Mouse (Mus musculus): ENCODE measurements around the gene Fam110c. TPM values are rescaled to one million over a fixed set of nuclear protein-coding genes. Genes with fewer than 3 reads are reported as not detected.
A peak's percentile ranks its signal among the peaks of the same experiment; 100 is the strongest.

Gene Fam110c
- total RNA-seq, 2 experiments from 2014 or later: not detected

DNA sequence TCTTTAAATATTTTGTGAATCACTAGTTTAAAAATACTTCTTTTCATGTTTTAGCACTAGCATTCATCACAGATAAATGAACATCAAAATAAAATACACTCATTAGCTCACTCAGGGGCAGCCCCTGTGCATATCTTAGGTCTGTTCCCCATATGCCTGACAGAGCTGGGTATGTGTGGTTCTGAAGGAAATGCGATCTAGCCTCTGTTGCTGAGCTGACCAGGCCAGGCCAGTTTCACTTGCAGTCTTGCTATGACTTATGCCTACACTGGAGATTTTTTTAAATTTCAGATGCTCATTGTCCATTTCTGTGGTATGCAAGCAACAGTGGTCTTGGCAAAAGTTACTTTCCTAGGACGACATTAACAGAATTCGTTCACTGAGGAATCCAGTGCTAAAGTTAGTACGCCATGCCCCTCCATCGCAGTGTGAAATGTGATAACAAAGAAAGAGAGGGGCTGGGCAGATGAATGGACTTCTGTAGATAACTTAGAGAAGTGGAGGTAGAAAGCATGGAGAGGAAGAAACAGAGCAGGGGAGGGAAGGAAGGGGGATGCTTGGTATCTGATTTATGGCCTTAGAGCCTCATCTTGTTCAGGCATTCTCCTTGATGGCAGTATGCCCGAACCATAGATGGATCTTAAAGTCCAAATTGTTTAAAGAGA is 7.4 kb downstream of the Fam110c start:
- no peak overlapping the region for H3K4me3 ChIP-seq
- no peak overlapping the region for H3K27ac ChIP-seq
- DNase-seq (ENCODE audit: low spot score in 2 of 2): no peak
- no peak for TF ChIP-seq CTCF (conservative IDR thresholded peaks at IDR 0.05)

DNA sequence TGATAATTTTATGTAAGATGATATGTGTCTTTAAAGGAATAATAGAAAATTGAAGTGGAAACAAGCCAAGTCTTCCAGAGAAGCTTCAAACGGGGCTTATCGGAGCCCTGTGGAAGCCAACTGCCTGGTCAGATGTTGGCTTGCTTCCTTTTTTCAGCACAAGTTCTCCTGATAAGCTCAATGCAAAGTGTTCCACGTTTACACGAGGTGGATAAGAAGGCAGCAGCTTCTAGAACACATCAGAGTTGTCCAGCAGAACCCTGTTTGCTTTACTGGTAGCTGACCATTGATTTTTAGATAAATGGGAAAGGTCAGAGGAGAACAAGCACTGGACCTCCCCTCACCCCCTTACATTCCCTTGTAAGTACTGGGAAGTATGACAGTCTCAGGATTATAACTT is 9.3 kb downstream of the Fam110c start:
- no peak overlapping the region for H3K4me3 ChIP-seq
- H3K27ac ChIP-seq: no peak overlapping the region
- DNase-seq (ENCODE audit: low spot score in 2 of 2): no peak
- TF ChIP-seq CTCF (conservative IDR thresholded peaks at IDR 0.05): no peak

- no peak for DNase-seq (ENCODE audit: low spot score in 2 of 2)
- no peak for TF ChIP-seq CTCF (conservative IDR thresholded peaks at IDR 0.05)
- H3K4me3 ChIP-seq: no peak overlapping the region
- H3K27ac ChIP-seq: no peak overlapping the region
Measured at GRCm38 (mm10) chr12:31083407-31083806, 9.7 kb downstream of the Fam110c start.

GRCm38 (mm10) chr12:31087060-31087459 is 13.4 kb downstream of the Fam110c start:
- Histone ChIP-seq H3K27ac (no peak overlapping the region), H3K4me3 (no peak overlapping the region)
- no peak for TF ChIP-seq CTCF (conservative IDR thresholded peaks at IDR 0.05)
- no peak for DNase-seq (ENCODE audit: low spot score in 2 of 2)

GRCm38 (mm10) chr12:31090401-31090800 is 16.7 kb downstream of the Fam110c start:
- no peak overlapping the region for H3K4me3 ChIP-seq
- H3K27ac ChIP-seq: no peak overlapping the region
- no peak for DNase-seq (ENCODE audit: low spot score in 2 of 2)
- TF ChIP-seq CTCF (conservative IDR thresholded peaks at IDR 0.05): no peak

GRCm38 (mm10) chr12:31090882-31091640 is 17.4 kb downstream of the Fam110c start:
- H3K27ac ChIP-seq: no peak overlapping the region
- TF ChIP-seq CTCF (conservative IDR thresholded peaks at IDR 0.05): no peak
- H3K4me3 ChIP-seq: no peak overlapping the region
- no peak for DNase-seq (ENCODE audit: low spot score in 2 of 2)

- DNase-seq (ENCODE audit: low spot score in 2 of 2): no peak
- H3K4me3 ChIP-seq: no peak overlapping the region
- no peak for TF ChIP-seq CTCF (conservative IDR thresholded peaks at IDR 0.05)
- no peak overlapping the region for H3K27ac ChIP-seq
Measured at GRCm38 (mm10) chr12:31092481-31092880, 18.8 kb downstream of the Fam110c start.

DNA sequence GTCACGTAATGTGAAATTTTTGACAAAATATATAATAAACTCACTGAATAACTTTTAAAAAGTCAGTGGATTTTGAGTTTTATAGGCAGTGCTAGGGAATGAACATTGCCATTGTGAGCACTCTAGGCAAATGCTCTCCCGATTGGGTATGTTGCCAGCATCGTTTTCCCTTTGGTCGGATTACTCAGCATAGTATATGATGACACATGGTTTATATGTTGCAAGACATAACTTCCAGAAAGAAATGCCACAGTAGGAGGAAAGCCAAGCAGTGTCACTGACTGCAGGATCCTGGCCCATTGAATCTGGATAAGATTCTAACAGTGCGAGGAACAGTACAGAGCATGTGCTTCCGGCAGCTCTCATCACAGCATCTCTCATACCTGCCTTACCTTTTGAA is 23.5 kb downstream of the Fam110c start:
- DNase-seq (ENCODE audit: low spot score in 2 of 2): no peak
- no peak for TF ChIP-seq CTCF (conservative IDR thresholded peaks at IDR 0.05)
- H3K27ac ChIP-seq: no peak overlapping the region
- no peak overlapping the region for H3K4me3 ChIP-seq

DNA sequence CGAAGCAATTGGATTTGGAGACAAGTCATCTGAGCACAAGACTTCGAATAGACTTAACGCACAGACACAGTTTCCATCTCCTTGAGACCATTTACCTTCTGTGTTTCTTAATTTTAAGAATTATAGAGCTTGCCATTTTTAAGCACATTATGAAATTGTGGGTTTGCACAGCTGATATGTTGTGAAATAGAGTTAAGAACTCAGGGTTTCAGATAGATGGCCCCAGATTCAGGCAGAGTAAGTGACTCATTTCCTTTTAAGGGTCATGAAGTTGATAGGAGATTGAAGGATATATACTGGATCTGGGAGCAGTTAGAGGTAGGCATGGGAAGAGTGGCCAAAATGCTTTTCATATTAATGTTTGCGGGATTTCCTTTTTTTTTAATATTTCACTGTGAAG is 27.5 kb downstream of the Fam110c start:
- no peak for DNase-seq (ENCODE audit: low spot score in 2 of 2)
- no peak for TF ChIP-seq CTCF (conservative IDR thresholded peaks at IDR 0.05)
- Histone ChIP-seq H3K4me3 (no peak overlapping the region), H3K27ac (no peak overlapping the region)

- H3K27ac ChIP-seq: no peak overlapping the region
- no peak for TF ChIP-seq CTCF (conservative IDR thresholded peaks at IDR 0.05)
- no peak overlapping the region for H3K4me3 ChIP-seq
- DNase-seq (ENCODE audit: low spot score in 2 of 2): no peak
Measured at GRCm38 (mm10) chr12:31101821-31102220, 28.2 kb downstream of the Fam110c start.

- no peak overlapping the region for H3K27ac ChIP-seq
- DNase-seq (ENCODE audit: low spot score in 2 of 2): peak; percentile 15 to 68
- H3K4me3 ChIP-seq: no peak overlapping the region
- peak; percentile 92 for TF ChIP-seq CTCF (conservative IDR thresholded peaks at IDR 0.05)
Measured at GRCm38 (mm10) chr12:31116005-31116466, 42.4 kb downstream of the Fam110c start.

- Histone ChIP-seq H3K4me3 (no peak overlapping the region), H3K27ac (no peak overlapping the region)
- no peak for TF ChIP-seq CTCF (conservative IDR thresholded peaks at IDR 0.05)
- DNase-seq (ENCODE audit: low spot score in 2 of 2): no peak
Measured at GRCm38 (mm10) chr12:31120535-31120934, 46.9 kb downstream of the Fam110c start.

DNA sequence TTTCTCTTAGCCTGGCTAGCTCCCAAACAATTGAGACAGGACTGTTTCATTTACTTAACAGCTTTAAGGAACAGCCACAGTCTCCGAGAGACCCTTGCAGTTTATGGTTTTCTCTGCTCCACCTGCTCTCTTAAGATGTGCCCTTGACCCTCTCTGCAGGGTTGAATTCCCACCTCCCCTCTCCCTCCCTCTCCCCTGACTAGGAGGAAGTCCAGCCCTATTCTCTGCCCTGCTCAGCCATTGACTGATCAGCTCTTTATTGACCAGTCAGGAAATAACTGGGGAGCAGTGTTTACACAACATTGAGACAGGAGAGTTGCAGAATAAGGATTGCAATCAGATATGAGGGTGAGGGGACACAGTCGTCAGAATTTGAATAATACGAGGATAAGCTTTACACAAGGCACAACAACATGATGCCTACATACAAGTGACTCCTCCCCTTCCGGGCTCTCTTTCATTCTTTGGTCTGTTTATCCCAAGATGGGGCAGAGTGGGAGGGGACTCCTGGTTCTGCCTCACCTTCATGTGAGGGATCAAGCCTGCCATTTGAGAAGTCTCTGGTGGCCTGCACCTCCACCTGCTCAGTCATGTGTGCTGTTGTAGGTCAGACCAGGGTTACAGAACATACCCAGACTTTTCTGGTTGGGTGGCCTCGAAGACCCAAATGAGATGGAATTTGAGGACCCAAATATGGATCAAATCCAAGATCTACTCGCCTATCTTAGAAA is 49.4 kb downstream of the Fam110c start:
- no peak for DNase-seq (ENCODE audit: low spot score in 2 of 2)
- H3K27ac ChIP-seq: no peak overlapping the region
- no peak for TF ChIP-seq CTCF (conservative IDR thresholded peaks at IDR 0.05)
- no peak overlapping the region for H3K4me3 ChIP-seq
